Mouse (Mus musculus) thymus, postnatal 0 days (tissue): ENCODE results near the gene Ftl1. TPM values are rescaled to one million over a fixed set of nuclear protein-coding genes. Genes with fewer than 3 reads are reported as not detected.
"Not testable (repeated sequence)": the region's sequence is repeated elsewhere in the genome, so short reads cannot be mapped to it uniquely, and the experiment has no call there.

ENCODE experiments used
- DNase-seq: peaks from one replicate; pipeline ENCODE4 v3.0.0-alpha.2; 2015; ENCODE audit warnings: low spot score
- polyA plus RNA-seq: library from polyadenylated mRNA; unstranded; fragments of >200 nt; fragmentation: Nextera tagmentation; extraction: Ambion mirVana; gene quantifications from 2 replicates; pipeline ENCODE4 v1.2.1, GENCODE M21; 2015

Gene Ftl1
- polyA plus RNA-seq: 3,702 and 3,772 TPM in 2 replicates

DNA sequence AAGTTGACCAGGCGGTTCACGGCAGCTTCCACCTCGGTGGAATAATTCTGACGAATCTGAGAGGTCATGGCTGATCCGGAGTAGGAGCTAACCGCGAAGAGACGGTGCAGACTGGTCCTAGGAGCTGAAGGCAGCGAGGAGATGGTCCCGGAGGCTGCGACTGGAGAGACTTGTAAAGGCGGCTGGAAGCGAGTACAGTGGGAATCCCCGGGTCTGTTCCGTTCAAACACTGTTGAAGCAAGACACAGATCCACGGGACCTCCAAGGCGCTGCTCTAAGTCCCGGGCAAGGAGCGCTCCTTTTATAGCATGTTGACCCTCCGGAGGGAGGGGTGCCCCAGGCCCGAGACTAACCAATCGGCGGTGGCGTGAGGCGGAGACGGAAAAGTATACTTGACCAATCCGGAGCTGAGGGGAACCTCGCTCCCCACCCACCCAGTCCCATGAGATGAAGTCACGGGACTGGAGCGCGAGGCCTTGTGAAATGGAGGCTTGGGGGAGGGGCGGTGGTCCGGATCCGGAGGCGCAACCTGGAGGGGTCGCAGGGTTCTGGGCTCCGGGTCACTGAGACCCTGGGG lies at the start of gene Ftl1:
Gene Ftl1 (minus strand): TSS at position 321 of the 577 bp plus-strand sequence.
- DNase-seq: peak; percentile 99

DNA sequence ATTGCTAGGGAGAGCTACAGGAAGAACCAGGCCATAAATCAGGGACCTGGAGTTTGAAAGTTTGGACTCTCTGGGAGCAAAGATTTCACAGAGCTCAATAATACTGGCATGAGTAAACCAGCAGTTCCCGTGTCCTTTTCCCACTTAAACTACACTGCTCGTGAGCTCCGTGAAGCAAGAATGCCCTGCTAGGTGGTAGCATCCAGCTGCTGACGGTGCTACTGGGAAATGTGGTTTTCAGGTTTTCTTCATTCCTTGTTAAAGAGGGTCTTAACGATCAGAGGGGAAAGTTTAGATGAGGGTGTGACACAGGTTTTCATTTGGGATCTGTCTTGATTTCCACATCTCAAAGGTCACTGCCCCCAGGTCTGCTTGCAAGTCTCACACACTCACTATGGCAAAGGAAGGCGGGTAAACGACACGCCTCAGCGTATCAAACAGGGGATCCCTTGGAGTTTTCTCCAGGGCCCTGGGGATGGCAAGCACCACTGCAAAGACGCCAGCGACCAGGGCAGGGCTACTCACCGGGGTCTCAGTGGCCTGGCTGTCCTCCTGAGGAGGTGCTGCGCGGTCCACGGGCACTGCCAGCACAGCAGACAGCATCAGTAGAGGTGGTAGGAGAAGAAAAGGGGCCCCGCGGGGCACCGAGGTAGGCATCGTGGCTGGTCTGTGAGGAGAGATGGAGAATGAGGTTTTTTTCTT lies 49.6 kb upstream of the Ftl1 start:
- DNase-seq: no peak

DNA sequence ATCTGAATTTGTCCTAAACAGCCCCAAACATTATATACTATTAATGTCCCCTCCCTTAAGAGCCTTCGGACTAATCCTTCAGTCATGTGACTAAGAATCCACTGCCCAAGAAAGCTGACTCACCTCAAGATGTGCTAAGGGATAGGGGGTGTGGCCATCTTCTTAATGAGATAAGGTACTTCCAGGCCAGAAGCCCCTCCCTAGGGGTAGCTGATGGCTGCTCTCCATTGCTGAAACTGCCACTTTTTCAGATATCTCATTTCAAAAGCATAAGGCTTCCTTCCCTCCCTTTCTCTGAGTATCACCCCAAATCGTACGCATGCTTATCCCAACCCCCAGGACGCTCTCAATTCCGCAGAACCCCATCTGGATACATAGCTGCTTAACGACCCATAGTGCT lies 48.9 kb upstream of the Ftl1 start:
- DNase-seq: no peak

DNA sequence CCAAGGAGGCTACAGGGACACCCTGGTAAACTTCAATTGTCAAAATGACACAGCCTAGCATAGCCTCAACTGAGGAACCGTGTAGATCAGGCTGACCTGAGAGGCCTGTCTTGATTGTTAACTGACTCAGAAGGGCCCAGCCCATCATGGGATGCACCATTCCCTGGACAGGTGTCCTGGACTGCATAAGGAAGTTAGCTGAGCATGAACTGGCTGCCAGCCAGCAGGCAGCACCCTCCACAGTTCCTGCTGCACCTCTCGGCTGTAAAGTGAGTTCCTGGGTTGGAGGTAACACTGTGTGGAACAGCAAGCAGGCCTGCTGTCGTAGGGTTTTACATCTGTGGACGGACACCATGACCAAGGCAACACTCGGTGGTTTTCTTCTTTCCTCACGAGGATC lies 47.9 kb upstream of the Ftl1 start:
- no peak for DNase-seq

DNA sequence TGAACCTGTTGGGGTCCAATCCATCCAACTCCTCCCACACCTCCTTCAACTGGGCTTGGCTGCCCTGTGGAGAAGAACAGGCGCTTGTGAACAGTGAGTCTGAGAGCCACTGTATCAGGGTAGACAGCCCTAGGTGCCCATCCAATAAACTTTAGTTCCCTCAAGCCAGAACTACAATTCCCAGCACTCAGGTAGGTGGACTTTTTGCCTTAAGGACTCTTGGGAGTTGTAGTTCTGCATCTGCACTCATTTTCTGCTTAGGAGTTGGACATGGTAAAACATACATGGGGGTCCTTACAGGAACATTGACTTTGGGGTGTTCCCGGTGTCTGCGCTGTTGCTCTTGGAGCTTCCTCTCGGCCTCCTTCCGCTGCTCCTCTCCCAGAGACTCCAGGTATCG lies 38.7 kb upstream of the Ftl1 start:
- DNase-seq: no peak

DNA sequence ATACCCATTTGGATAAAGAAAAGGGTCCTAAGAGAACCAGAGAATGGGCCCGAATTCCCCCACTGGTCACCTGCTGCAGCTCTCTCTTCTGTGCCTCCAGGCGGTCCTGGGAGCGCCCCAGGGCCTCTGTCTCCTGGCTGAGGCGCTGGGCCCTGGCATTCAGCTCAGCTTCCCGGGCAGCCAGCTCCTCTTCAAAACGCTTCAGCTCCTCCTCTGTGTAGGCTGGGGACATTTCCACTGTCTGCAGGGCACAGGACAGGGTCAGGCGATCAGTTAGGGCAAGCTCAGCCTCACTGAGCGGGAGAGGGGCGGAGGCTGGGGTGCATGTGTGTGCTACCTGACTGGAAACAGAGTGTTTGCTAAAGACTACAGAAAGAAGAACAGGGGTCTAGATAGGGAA lies 34.9 kb upstream of the Ftl1 start:
- no peak for DNase-seq

DNA sequence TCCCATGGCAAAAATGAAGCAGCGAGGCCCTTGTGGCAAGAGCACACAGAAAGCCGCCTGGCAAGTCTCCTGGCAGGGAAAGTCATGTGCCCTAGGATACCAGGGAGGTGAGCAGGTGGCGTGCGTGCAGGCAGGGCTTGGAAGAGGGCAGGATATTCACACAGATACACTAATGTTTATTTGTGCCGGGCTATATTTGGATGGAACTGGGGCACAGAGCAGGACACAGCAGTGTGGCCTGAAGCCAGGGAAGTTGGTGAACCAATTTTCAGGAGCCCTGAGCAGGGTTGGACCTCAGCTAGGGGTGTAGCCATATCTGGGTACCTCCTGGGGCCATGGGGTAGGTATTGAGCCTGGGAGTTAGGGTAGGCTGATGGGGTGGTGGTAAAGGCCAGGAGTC lies 33.3 kb upstream of the Ftl1 start:
- no peak for DNase-seq

DNA sequence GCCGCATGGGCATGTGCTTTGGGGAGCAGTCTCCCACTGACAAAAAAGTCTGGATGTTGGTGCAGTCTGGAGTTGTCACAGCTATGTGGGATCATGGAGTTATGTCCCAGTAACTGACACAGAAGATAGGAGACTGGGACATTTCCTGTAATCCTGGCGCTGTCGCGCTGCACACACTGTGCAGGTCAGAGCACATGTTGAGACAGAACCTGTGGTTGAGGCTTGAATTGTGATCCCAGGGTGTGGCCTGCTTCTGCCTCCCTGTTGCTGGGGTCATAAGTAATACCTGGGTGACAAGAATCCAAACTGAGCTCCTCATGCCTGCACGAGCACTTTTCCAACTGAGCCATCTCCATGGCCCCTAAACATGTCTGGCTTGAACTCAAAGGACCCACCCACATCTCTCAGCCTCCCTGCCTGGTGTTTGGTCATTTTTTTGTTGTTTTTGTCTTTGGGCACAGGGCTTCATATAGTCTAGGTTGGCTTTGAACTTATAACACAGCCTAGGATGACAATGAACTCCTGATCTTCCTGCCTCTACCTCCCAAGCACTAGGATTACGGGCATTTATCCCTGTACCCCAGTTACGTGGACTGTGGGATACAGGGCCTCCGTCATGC lies 32.7 kb upstream of the Ftl1 start:
- DNase-seq: no peak

DNA sequence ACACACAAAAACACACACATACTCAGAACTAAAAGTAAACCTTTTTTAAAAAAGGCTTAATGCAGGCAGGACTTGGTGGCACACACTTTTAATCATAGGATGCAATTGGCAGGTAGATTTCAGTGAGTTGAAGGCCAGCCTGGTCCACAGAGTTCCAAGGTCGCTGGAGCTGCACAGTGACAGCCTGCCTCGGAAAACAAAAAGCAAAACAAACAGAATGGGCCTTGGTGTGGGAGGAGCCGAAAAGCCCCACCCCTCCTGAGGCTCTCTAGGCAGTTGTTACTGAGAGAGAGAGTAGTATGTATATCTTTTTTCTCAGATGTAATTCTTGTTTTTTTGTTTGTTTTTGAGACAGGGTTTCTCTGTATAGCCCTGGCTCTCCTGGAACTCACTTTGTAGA lies 31.6 kb upstream of the Ftl1 start:
- DNase-seq: no peak

DNA sequence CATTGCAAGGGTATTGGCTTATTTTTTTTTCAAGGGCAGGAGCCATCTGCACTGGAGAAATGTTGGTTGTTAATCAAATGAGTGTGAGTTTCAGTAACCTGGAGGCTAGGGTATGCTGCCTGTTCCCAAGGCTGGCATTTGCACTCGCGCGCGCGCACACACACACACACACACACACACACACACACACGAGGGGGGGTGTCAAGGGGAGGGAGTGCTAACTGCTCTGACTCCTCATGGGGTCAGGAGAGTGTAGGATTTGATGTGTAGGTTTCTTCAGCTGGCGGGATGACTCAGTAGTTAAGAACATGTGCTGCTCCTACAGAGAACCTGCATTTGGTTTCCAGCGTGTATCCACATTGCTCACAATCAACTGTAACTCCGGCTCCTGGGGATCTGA lies 31.1 kb upstream of the Ftl1 start:
- DNase-seq: no peak

DNA sequence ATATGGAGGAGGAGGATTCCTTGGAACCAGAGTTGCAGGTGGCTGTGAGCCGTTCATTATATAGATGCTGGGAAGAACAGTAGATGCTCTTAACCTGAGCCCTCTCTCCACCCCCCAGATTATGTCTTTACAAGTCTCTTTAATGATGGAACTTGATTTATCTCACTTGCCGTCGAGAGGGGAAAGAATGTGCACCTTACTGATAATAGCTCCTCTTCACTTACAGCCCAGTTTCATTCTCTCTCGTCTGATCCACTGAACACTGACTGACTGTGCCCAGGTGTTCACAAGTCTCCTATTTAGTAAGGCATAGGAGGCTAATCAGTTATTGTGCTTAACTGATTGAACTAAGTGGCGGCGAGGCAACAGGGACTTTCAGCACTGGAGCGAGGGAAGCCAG lies 29.9 kb upstream of the Ftl1 start:
- DNase-seq: no peak

DNA sequence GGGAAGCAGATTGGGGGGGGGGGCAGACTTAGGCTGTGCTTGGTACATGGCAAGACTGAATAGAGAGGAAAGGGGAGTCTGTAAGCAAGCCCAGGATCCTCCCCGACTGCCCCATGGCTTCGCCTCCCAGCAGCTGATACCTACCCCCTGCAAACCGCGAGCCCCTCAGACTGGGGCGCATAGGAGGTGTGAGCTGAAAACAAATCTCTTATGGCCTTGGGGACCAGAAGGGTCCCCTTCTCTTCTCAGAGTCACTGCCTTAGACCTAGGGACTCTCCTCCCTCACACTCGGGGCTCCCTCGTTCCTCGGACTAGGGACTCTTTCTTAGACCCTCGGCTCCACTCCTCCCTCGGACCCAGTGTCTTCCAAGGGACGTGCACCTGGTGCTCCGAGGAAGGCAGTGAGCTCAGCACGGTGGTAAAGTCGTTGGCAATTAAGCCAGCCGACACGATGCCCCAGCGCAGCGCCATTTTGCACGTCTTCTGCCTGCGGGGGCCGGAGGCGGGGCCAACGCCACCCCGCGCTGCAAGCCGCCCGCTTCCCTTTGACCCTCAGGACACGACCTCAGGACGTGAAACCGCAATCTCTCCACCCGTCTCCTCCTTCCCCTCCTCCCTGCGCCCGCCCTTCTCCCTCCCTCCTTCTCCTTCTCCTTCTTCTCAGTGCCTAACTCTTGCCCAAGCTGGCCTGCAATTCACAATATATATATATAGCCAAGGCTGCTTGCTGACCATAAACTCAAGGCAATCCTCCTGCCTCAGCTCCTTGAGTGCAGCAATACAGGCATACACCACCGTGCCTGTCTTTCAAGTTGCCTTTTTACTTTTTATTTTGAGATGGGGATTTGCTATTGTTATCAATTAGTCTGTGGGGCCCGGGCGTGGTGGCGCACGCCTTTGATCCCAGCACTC lies 28.9 kb upstream of the Ftl1 start, which contains the start of gene Dhdh:
Gene Dhdh (minus strand): TSS at position 513 of the 912 bp plus-strand sequence.
- DNase-seq: peak; percentile 32

DNA sequence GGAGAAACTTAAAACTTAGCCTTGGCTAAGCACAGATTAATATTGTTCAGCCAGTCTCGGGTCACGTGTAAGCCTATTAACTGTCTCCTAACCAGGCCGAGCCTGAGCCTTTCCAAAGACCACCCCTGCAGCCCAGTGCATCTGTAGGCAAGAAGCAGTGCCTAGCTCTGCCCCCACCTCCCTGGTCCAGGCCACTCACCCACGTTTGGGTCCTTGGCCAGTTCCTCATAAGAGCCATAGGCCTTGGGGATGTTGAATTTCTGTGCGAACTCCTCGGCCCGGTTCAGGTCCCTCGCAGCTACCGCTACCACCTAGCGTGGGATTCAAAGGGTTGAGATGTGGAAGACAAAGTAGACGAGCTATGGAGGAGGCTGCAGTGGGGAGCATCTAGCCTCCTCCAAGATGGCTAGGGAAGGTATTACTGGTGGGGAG lies 28.2 kb upstream of the Ftl1 start:
- no peak for DNase-seq

DNA sequence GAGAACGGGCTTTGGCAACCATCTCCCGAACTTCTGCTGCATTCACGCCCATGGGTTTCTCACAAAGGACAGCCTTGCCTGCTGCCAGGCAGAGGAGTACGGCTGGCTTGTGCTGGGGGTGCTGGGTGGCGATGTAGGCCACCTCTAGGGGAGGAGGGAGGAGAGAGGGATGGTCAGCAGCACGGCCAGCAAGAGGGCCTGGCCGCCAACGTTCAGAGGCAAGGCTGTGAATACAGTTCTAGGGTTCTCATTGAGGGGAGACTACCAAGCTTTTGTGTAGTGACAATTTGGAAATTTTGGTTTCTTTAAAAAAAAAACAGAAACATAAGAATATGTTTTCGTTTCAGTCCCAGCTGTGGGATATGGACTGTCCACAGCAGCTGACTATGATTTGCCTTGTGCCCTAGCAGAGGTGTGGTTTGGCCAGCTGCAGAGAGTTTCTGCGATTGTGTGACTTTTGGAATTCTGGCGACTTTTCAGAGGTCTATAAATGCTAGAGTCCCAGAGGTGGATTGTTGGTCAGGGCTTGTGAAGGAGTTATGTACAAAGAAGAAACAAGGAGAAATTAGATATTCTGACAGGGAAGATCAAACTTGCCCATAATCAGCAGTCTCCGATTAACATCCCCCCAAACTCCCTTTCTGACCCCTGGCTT lies 27.2 kb upstream of the Ftl1 start, which contains the start of gene Gm45808:
Gene Gm45808 (minus strand): TSS at position 51 of the 655 bp plus-strand sequence.
- DNase-seq: no peak

DNA sequence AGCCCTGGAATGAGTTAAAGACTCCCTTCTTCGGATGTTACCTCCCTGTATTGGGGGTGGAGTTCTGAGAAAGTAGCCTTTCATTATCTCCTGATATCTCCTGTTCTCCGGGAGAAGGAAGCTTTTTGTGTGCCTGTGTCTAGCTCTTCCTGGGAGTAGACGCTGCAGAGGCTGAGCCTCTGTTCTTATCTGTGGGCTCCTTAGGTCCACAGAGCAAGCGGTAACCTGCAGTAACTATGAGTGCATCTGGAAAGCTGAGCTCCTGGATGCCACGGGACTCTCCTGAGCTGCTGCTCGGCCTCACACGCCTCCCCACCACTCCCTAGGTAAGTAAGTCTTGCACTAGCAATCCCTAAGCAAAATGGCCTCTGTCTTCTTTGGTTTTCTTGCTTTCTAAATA lies 26.5 kb upstream of the Ftl1 start:
- no peak for DNase-seq

DNA sequence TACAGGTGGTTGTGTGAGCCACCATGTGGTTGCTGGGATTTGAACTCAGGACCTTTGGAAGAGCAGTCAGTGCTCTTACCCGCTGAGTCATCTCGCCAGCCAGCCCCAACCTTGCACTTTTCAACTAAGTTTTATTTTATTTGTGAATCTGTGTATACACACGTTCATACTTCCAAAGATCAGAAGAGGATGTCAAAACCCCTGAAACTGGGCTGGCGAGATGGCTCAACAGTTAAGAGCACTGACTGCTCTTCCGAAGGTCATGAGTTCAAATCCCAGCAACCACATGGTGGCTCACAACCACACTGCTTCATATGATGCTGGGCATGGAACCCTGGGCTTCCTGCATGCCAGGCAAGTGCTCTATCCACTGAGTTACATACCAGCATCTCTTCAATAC lies 25.3 kb upstream of the Ftl1 start:
- DNase-seq: not testable (repeated sequence)

DNA sequence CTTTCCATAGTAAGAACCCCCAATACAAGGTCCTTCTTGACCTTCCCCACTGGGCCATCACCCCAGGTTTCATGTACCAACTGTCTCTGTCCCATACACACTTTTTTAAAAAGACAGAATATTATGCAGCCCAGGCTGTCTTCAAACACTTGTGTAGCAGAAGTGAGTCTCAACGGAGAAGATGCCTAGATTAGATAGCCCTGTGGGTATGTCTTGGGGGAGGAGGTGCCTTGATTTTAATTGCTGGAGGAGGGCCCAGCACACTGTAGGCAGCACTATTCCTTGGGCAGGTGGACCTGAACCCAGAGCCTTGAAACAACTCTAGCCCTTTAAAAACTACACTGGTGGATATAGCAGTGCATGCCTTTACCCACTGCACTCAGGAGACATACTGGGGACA lies 22.5 kb upstream of the Ftl1 start:
- no peak for DNase-seq

DNA sequence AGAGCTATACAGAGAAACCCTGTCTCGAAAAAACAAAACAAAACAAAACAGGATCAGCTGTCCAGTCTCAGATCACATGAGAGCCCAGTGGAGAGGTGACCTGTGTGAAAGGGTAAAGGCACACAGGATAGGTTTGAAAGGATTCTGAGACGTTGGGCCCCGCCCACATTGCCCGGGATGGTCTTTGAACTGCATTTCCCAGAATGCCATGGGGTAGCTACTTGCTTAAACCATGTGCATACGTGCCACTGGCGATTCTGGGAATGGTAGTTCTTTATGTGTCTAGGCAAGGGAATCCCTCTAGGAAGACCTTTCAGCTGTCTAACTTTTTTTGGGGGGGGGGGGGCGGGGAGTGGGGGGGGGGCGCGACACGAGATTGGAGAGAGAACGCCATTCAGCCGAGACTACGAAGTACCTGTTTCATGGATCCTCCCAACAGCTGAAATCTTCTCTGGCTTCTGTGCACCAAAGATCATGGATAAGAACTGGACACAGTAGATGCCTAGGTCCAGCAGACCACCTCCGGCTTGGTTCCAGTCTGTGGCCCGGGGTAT lies 21.8 kb upstream of the Ftl1 start, which contains the start of gene Tulp2:
Gene Tulp2 (plus strand): TSS at position 504 of the 554 bp plus-strand sequence.
- peak; percentile 74 for DNase-seq

DNA sequence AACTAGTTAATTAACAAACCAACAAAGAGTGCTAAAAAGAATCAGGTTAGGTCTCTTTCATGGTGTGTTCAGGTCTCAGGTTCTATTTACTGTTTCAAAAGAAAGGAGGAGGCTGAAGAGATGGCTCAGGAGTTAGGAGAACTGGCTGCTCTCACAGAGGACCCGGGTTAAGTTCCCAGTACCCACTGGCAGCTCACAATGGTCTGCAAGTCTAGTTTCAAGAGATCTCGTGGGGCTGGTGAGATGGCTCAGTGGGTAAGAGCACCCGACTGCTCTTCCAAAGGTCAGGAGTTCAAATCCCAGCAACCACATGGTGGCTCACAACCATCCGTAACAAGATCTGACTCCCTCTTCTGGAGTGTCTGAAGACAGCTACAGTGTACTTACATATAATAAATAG lies 20.6 kb upstream of the Ftl1 start:
- not testable (repeated sequence) for DNase-seq

DNA sequence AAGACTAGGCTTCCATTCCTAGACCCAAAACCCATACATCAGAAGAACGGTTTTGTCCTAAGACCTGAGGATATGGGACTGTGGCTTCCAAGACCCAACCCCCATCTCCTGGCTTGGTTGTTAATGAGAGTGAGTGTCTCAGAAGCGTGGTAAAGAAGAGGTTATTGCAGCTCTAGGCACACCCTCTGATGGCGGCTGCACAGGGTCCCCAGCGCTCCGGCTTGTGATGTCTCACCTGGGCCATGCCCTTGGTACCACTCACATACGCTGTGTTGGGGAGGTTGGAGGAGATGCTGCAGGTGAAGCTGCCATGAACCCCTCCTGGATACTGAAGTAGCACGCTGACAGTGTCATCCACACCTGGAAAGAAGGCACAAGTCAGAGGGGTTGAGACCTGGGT lies 19.1 kb upstream of the Ftl1 start:
- no peak for DNase-seq

DNA sequence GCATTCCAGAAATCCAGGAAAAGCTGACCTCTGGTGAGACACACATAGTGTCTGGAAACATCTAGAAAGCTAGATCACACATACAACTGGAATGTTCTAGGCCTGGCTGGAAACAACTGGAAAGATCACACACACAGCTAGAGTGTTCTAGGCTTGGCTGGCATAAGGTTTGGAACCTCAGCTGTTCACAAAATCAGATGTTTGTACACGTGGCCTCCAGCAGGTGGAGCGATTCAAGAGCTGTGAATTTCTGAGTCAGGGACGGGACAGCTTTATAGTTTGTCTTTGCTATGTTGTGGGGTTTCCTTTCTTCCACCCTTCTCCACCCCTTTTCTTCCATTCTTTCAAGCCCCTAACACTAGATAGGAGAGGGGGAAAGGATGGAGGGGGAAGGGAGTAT lies 17.3 kb upstream of the Ftl1 start:
- DNase-seq: peak; percentile 78
